Mouse (Mus musculus) erythroblast, embryonic 14.5 days (primary cell): ENCODE data around the gene Hoxa4.

Experiments
- GATA1 ChIP-seq: IDR thresholded peaks from 2 replicates; pipeline ENCODE4 v1.6.1; 2012; ENCODE audit warnings: low read length, inconsistent platforms, mixed read lengths
- TAL1 ChIP-seq: IDR thresholded peaks from 3 replicates; pipeline ENCODE4 v1.6.1; 2012; ENCODE audit warnings: low read length, inconsistent platforms, mixed read lengths

GRCm38 (mm10) chr6:52170898-52171223 lies 20.7 kb downstream of the Hoxa4 start:
- TF ChIP-seq TAL1 (no peak), GATA1 (no peak)
